Mouse (Mus musculus) midbrain, embryonic 13.5 days (tissue): ENCODE data around the gene Ltbp1. TPM values are rescaled to one million over a fixed set of nuclear protein-coding genes. Genes with fewer than 3 reads are reported as not detected.

Experiments used
- ATAC-seq: fragments of 200-750 bp; cut with Nextera tagmentation; 2 replicates; pipeline ENCODE4 v1.8.0; 2017; ENCODE audit warnings: mild to moderate bottlenecking, moderate TSS enrichment, moderate library complexity
- H3K27ac ChIP-seq: fragments of 300-500 bp; sonication (generic); 2 replicates; pipeline ENCODE4 v1.5.1; 2015; ENCODE audit warnings: inconsistent platforms, mild to moderate bottlenecking, moderate library complexity
- H3K27me3 ChIP-seq: fragments of 300-500 bp; sonication (generic); 2 replicates; pipeline ENCODE4 v1.6.1; 2015; ENCODE audit warnings: mild to moderate bottlenecking, inconsistent platforms
- H3K36me3 ChIP-seq: fragments of 300-500 bp; sonication (generic); 2 replicates; pipeline ENCODE4 v1.6.1; 2015; ENCODE audit warnings: mild to moderate bottlenecking, inconsistent platforms
- H3K4me1 ChIP-seq: fragments of 300-500 bp; sonication (generic); replicated peaks from 2 replicates; pipeline ENCODE4 v1.6.1; 2015; ENCODE audit warnings: inconsistent platforms
- H3K4me2 ChIP-seq: fragments of 300-500 bp; sonication (generic); replicated peaks from 2 replicates; pipeline ENCODE4 v1.6.1; 2015; ENCODE audit warnings: moderate library complexity, mild to moderate bottlenecking, inconsistent platforms
- H3K4me3 ChIP-seq: fragments of 300-500 bp; sonication (generic); replicated peaks from 2 replicates; pipeline ENCODE4 v1.5.1; 2015; ENCODE audit warnings: mild to moderate bottlenecking, inconsistent platforms
- H3K9ac ChIP-seq: fragments of 300-500 bp; sonication (generic); replicated peaks from 2 replicates; pipeline ENCODE4 v1.6.1; 2015; ENCODE audit warnings: mild to moderate bottlenecking, inconsistent platforms
- H3K9me3 ChIP-seq: fragments of 300-500 bp; sonication (generic); 2 replicates; pipeline ENCODE4 v1.6.1; 2016; ENCODE audit warnings: mild to moderate bottlenecking, inconsistent platforms
- WGBS: fragments of 180-500 bp; shearing (Covaris S2); methylation state at CpG from one replicate; pipeline ENCODE4 v1.1.7; 2015; 5-methylcytosine and 5-hydroxymethylcytosine counted together
- polyA plus RNA-seq: library from polyadenylated mRNA; unstranded; fragments of >200 nt; fragmentation: Nextera tagmentation; extraction: Ambion mirVana; gene quantifications from 2 replicates; pipeline ENCODE4 v1.2.1, GENCODE M21; 2015

The Ltbp1 gene
- polyA plus RNA-seq, 1 experiment from 2014 or later: 2.7 TPM

- Histone ChIP-seq H3K27ac (no peak overlapping the region), H3K4me2 (no peak overlapping the region), H3K27me3 (no peaks in the 10 kb centered on the region), H3K4me3 (no peak overlapping the region), H3K9me3 (no peaks in the 10 kb centered on the region), H3K9ac (no peak overlapping the region), H3K4me1 (no peaks in the 10 kb centered on the region), H3K36me3 (no peaks in the 10 kb centered on the region)
- WGBS: 86% methylated on average over 6 of the region's 6 CpGs
- no peak for ATAC-seq
Observed at GRCm38 (mm10) chr17:75330366-75330765, 325.0 kb downstream of the Ltbp1 start.

DNA sequence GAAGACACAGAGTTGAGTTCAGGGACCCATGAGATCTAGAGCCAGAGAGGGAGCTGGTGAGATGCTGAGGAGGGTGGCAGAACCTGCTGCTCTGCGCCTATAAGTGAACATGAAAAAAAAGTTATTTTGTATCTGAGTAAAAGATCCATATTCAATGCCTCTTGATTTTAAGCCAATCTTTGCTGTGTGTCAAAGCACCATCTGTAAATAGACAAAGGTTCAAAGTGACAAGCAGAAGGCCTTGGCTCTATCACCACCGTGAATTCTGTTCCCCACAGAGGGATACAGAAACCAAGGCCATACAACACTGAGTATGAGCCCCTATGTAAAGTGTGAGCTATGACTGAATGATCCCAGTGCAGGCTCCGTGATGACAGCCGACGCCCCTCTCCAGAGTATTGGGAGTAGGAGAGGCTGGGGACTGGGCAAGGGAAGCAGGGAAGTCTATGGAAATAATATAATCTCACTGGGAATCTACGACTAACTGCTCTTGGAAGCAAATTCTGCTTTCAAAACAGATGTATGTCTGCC lies 326.1 kb downstream of the Ltbp1 start:
- ATAC-seq: no peak
- Histone ChIP-seq H3K9me3 (no peaks in the 10 kb centered on the region), H3K4me3 (no peak overlapping the region), H3K36me3 (no peaks in the 10 kb centered on the region), H3K27me3 (no peaks in the 10 kb centered on the region), H3K4me2 (no peak overlapping the region), H3K4me1 (no peaks in the 10 kb centered on the region), H3K27ac (no peak overlapping the region), H3K9ac (no peak overlapping the region)
- 92% methylated on average over 6 of the region's 6 CpGs for WGBS

DNA sequence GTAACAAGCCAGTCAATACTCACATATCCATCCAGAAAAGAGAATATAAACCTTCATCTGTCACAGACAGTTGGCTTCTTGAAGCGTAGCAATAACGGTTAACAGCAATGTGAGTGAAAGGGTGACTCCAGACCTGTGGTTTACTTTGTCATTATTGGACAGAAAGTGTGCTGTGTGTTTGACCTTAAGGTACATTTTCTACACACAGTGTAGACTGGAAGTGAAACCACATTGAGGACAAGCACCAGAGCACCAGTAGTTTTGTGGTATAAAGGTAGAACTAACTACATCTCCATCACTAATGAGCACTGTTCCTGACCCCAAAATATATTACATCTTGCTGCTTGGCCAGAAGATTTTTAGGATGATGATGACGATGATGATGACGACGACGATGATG lies 326.9 kb downstream of the Ltbp1 start:
- Histone ChIP-seq H3K9me3 (no peaks in the 10 kb centered on the region), H3K27ac (no peak overlapping the region)
- no peak for ATAC-seq

DNA sequence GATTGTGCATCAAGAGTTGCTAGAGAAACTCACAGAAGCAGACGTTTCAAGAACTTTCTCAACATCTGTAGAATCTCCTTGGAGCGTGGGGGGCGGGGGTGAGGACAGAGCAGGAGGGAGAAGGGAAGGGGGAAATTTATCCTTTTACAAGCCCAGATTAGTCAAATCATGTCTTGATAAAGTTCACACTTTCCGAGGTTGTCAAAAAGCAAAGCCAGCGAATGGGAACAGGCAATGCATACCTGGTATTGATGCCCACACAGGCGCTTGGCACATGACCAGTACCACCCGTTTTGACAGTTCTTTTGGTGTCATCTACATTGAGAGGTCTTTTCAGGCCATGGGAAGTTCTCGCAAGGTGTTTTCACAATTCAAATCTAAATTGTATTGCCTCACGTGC lies 327.6 kb downstream of the Ltbp1 start:
- no peaks in the 10 kb centered on the region for H3K27me3 ChIP-seq
- no peak overlapping the region for H3K9ac ChIP-seq
- no peak for ATAC-seq
- no peaks in the 10 kb centered on the region for H3K4me1 ChIP-seq
- no peak overlapping the region for H3K4me2 ChIP-seq
- 93% methylated on average over 9 of the region's 9 CpGs for WGBS
- H3K4me3 ChIP-seq: no peak overlapping the region
- H3K36me3 ChIP-seq: no peaks in the 10 kb centered on the region
- no peaks in the 10 kb centered on the region for H3K9me3 ChIP-seq
- H3K27ac ChIP-seq: no peak overlapping the region

More for the DNA sequence above, 326.9 kb downstream of the Ltbp1 start:
- Histone ChIP-seq H3K9ac (no peak overlapping the region), H3K4me1 (no peaks in the 10 kb centered on the region), H3K36me3 (no peaks in the 10 kb centered on the region), H3K27me3 (no peaks in the 10 kb centered on the region), H3K4me2 (no peak overlapping the region), H3K4me3 (no peak overlapping the region)
- 97% methylated on average over 6 of the region's 6 CpGs for WGBS

- Histone ChIP-seq H3K36me3 (no peaks in the 10 kb centered on the region), H3K4me3 (no peak overlapping the region), H3K9ac (no peak overlapping the region), H3K27ac (no peak overlapping the region), H3K4me2 (no peak overlapping the region), H3K4me1 (no peaks in the 10 kb centered on the region), H3K27me3 (no peaks in the 10 kb centered on the region), H3K9me3 (no peaks in the 10 kb centered on the region)
- ATAC-seq: no peak
- 93% methylated on average over 13 of the region's 13 CpGs for WGBS
Observed at GRCm38 (mm10) chr17:75333759-75334158, 328.4 kb downstream of the Ltbp1 start.

DNA sequence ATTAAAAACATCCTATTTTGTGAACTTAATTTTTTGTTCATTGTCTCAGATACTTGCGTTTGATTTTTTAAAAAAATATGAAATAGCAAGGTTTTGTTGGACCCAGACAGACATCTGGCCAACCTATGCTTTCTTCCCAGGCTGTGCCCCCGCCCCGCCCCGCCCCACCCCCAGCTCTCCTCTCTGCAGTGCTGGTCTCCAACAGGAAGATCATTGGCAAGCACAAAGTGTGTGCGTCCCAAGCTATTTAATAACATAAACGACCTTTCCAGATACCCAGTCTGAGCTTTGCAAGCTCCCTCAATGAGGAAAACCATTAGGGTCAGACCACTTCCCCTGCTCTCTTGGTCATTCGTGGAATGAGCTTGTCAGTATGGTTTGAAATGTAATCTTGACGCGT lies 330.3 kb downstream of the Ltbp1 start:
- Histone ChIP-seq H3K27ac (no peak overlapping the region), H3K4me3 (no peak overlapping the region), H3K4me2 (no peak overlapping the region), H3K27me3 (no peaks in the 10 kb centered on the region), H3K9ac (no peak overlapping the region), H3K36me3 (no peaks in the 10 kb centered on the region), H3K4me1 (no peaks in the 10 kb centered on the region), H3K9me3 (no peaks in the 10 kb centered on the region)
- no peak for ATAC-seq
- 91% methylated on average over 9 of the region's 9 CpGs for WGBS

GRCm38 (mm10) chr17:75341227-75341626 lies 335.9 kb downstream of the Ltbp1 start:
- Histone ChIP-seq H3K4me3 (no peak overlapping the region), H3K4me1 (no peaks in the 10 kb centered on the region), H3K9ac (no peak overlapping the region), H3K27ac (no peak overlapping the region), H3K36me3 (no peaks in the 10 kb centered on the region), H3K27me3 (no peaks in the 10 kb centered on the region), H3K4me2 (no peak overlapping the region), H3K9me3 (no peaks in the 10 kb centered on the region)
- 95% methylated on average over 4 of the region's 4 CpGs for WGBS
- no peak for ATAC-seq

GRCm38 (mm10) chr17:75345116-75345515 lies 339.7 kb downstream of the Ltbp1 start:
- Histone ChIP-seq H3K9me3 (no peaks in the 10 kb centered on the region; the same call in 1 of the 2 replicates), H3K9ac (no peak overlapping the region), H3K27me3 (no peaks in the 10 kb centered on the region), H3K4me1 (no peaks in the 10 kb centered on the region), H3K36me3 (no peaks in the 10 kb centered on the region), H3K27ac (no peak overlapping the region), H3K4me2 (no peak overlapping the region), H3K4me3 (no peak overlapping the region)
- ATAC-seq: no peak
- 94% methylated on average over 3 of the region's 3 CpGs for WGBS

DNA sequence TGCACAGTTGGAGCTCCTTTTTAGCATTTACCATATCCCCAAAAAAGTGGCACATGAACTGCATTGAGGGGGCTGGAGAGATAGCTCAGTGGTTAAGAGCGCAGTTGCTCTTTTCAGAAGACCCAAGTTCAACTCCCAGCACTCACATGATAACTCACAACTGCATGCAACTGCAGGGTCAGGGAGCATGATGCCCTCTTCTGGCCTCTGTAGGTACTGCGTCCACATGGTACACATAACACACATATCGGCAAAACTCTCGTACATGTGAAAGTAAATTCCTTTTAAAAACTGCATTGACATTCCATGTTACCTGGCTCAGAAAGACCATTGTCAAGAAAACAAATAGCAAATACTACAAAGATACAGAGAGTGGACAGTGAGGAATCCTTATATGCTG lies 342.0 kb downstream of the Ltbp1 start:
- Histone ChIP-seq H3K9me3 (no peaks in the 10 kb centered on the region; the same call in 1 of the 2 replicates), H3K27ac (no peak overlapping the region), H3K27me3 (no peaks in the 10 kb centered on the region), H3K4me1 (no peaks in the 10 kb centered on the region), H3K9ac (no peak overlapping the region), H3K4me3 (no peak overlapping the region), H3K4me2 (no peak overlapping the region), H3K36me3 (no peaks in the 10 kb centered on the region)
- ATAC-seq: no peak
- 97% methylated on average over 4 of the region's 4 CpGs for WGBS

DNA sequence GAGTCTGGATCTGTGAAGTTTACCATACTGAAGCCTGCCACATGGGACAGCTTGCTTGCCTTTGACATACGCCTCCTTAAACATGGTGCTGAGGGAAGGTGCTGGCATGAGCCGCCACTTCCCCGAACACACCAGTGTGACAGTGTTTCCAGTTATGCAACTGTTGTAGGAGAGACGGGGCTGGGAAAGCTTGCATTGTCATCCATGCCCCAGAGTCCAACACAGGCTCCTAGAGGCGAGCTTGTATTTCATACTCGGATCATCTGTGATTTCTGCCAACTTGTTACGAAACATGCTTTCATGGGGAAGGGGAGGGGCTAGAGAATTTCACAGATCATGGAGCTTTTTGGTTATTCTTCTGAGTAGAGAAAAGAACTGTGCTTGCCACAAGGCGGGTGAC lies 343.7 kb downstream of the Ltbp1 start:
- Histone ChIP-seq H3K36me3 (no peaks in the 10 kb centered on the region), H3K4me1 (no peaks in the 10 kb centered on the region), H3K27me3 (no peaks in the 10 kb centered on the region), H3K4me2 (no peak overlapping the region), H3K9me3 (no peaks in the 10 kb centered on the region; the same call in 1 of the 2 replicates), H3K27ac (no peak overlapping the region), H3K4me3 (no peak overlapping the region), H3K9ac (no peak overlapping the region)
- WGBS: 92% methylated on average over 8 of the region's 8 CpGs
- ATAC-seq: no peak

DNA sequence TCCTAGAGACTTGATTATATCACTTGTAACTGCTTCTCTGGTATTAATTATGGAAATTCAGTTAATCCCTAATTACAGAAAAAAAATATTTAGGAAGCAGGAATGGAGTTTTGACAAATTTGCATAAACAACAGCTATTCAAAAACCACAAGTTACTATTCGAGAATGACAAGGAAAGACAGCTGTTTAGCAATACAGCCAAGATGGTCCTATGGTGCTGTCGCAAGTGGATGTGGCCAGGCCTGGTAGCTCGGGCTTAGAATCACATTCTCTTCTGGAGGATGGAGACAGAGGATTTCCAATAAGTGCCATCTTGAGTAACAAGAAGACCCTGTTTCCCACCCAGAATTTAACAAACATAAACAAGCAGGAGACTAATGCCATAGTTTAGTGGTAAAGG lies 344.2 kb downstream of the Ltbp1 start:
- no peak overlapping the region for H3K4me2 ChIP-seq
- H3K4me3 ChIP-seq: no peak overlapping the region
- H3K27me3 ChIP-seq: no peaks in the 10 kb centered on the region
- H3K27ac ChIP-seq: no peak overlapping the region
- H3K9me3 ChIP-seq: no peaks in the 10 kb centered on the region; the same call in 1 of the 2 replicates
- no peak overlapping the region for H3K9ac ChIP-seq
- WGBS: 91% methylated on average over 3 of the region's 3 CpGs
- H3K36me3 ChIP-seq: no peaks in the 10 kb centered on the region
- H3K4me1 ChIP-seq: no peaks in the 10 kb centered on the region
- no peak for ATAC-seq

GRCm38 (mm10) chr17:75353323-75353722 lies 348.0 kb downstream of the Ltbp1 start:
- no peak overlapping the region for H3K9ac ChIP-seq
- no peaks in the 10 kb centered on the region for H3K9me3 ChIP-seq
- H3K4me3 ChIP-seq: no peak overlapping the region
- no peak for ATAC-seq
- H3K4me2 ChIP-seq: no peak overlapping the region
- H3K36me3 ChIP-seq: no peaks in the 10 kb centered on the region
- WGBS: 88% methylated on average over 3 of the region's 3 CpGs
- no peaks in the 10 kb centered on the region for H3K4me1 ChIP-seq
- no peak overlapping the region for H3K27ac ChIP-seq
- H3K27me3 ChIP-seq: no peaks in the 10 kb centered on the region

DNA sequence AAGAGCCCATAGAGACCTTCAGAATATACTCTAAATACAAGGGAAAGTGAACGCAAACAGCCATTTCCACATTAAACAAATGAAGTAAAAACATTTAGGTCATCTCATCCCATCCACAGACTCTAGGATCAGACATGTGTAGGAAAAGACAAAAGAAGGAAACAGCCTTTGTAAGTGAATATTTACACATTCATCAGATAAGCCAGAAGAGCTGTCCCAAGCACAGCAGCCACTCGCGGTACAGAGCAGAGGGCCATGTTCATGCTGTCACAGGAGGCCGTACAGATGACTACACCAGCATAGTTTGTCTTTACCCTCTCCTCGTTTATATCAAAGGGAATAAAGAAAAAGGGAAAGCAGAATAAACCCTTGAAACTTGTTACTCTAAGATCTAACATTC lies 350.1 kb downstream of the Ltbp1 start:
- WGBS: 80% methylated on average over 5 of the region's 5 CpGs

More for the DNA sequence above, 350.1 kb downstream of the Ltbp1 start:
- Histone ChIP-seq H3K27me3 (no peaks in the 10 kb centered on the region), H3K9ac (no peak overlapping the region), H3K4me1 (no peaks in the 10 kb centered on the region), H3K36me3 (no peaks in the 10 kb centered on the region), H3K4me2 (no peak overlapping the region), H3K27ac (no peak overlapping the region), H3K9me3 (no peaks in the 10 kb centered on the region), H3K4me3 (no peak overlapping the region)
- no peak for ATAC-seq
